Mouse (Mus musculus) myocyte (in vitro differentiated cells): ENCODE results near the gene Ccdc24. TPM values are rescaled to one million over a fixed set of nuclear protein-coding genes. Genes with fewer than 3 reads are reported as not detected.

Source experiments
- H3K27me3 ChIP-seq: one replicate; pipeline ENCODE4 v1.6.1; 2011; ENCODE audit not compliant: control insufficient read depth, insufficient read depth, insufficient read length
- H3K36me3 ChIP-seq: one replicate; pipeline ENCODE4 v1.6.1; 2011; ENCODE audit not compliant: control insufficient read depth, insufficient read depth
- H3K4me2 ChIP-seq: one replicate; pipeline ENCODE4 v1.6.1; 2011; ENCODE audit warnings: low read depth, control low read depth
- H3K4me3 ChIP-seq: one replicate; pipeline ENCODE4 v1.5.1; 2011; ENCODE audit warnings: mild to moderate bottlenecking, control low read depth, moderate library complexity
- H3K79me2 ChIP-seq: one replicate; pipeline ENCODE4 v1.6.1; 2011; ENCODE audit not compliant: control insufficient read depth, insufficient read depth
- H3ac ChIP-seq: one replicate; pipeline ENCODE4 v1.6.1; 2011; ENCODE audit not compliant: control insufficient read depth, insufficient read length
- CEBPB ChIP-seq: IDR thresholded peaks from 2 replicates; pipeline ENCODE4 v1.6.1; 2011; ENCODE audit warnings: mild to moderate bottlenecking, moderate library complexity; ENCODE audit not compliant: poor library complexity, insufficient read depth, severe bottlenecking
- E2F4 ChIP-seq: IDR thresholded peaks from one replicate; pipeline ENCODE4 v1.6.1; 2011; ENCODE audit warnings: mild to moderate bottlenecking, control low read depth, moderate library complexity; ENCODE audit not compliant: insufficient read depth
- MAX ChIP-seq: IDR thresholded peaks from one replicate; pipeline ENCODE4 v1.6.1; 2011; ENCODE audit warnings: low read depth, mild to moderate bottlenecking, control low read depth
- MYOD1 ChIP-seq, 3 experiments: IDR thresholded peaks; one replicate each; pipeline ENCODE4 v1.6.1; 2011; ENCODE audit warnings: control low read depth in 2 of 3, low read depth in 2 of 3, mild to moderate bottlenecking in 2 of 3, moderate library complexity in 1 of 3; ENCODE audit not compliant: insufficient read length in 2 of 3, control insufficient read depth in 1 of 3
- MYOG ChIP-seq, 3 experiments: IDR thresholded peaks; one replicate each; pipeline ENCODE4 v1.6.1; 2011; ENCODE audit warnings: control low read depth in 2 of 3, low read depth in 2 of 3, mild to moderate bottlenecking in 2 of 3; ENCODE audit not compliant: insufficient read length in 2 of 3, control insufficient read depth in 1 of 3, insufficient read depth in 1 of 3
- POLR2A ChIP-seq: IDR thresholded peaks from one replicate; pipeline ENCODE4 v1.6.1; 2011; ENCODE audit warnings: low read depth, mild to moderate bottlenecking, control low read depth, moderate library complexity; ENCODE audit not compliant: insufficient read length
- POLR2AphosphoS2 ChIP-seq: IDR thresholded peaks from one replicate; pipeline ENCODE4 v1.6.1; 2011; ENCODE audit warnings: low read depth, control low read depth; ENCODE audit not compliant: insufficient read length
- REST ChIP-seq: IDR thresholded peaks from one replicate; pipeline ENCODE4 v1.6.1; 2011; ENCODE audit warnings: mild to moderate bottlenecking, control low read depth, moderate library complexity; ENCODE audit not compliant: insufficient read depth, insufficient read length
- SRF ChIP-seq: IDR thresholded peaks from one replicate; pipeline ENCODE4 v1.6.1; 2011; ENCODE audit warnings: low read depth; ENCODE audit not compliant: control insufficient read depth, insufficient read length
- TCF12 ChIP-seq: IDR thresholded peaks from one replicate; pipeline ENCODE4 v1.6.1; 2011; ENCODE audit warnings: mild to moderate bottlenecking, control low read depth; ENCODE audit not compliant: poor library complexity, insufficient read depth, severe bottlenecking
- TCF3 ChIP-seq: IDR thresholded peaks from one replicate; pipeline ENCODE4 v1.6.1; 2011; ENCODE audit warnings: low read depth, control low read depth; ENCODE audit not compliant: insufficient read length
- USF1 ChIP-seq: IDR thresholded peaks from one replicate; pipeline ENCODE4 v1.6.1; 2011; ENCODE audit warnings: low read depth, mild to moderate bottlenecking, control low read depth, moderate library complexity
- polyA plus RNA-seq: library from polyadenylated mRNA; unstranded; fragments of >200 nt; fragmentation: generic; extraction: Trizol; gene quantifications from one replicate; pipeline ENCODE4 v1.2.1, GENCODE M21; 2012; ENCODE audit warnings: missing spikeins

The Ccdc24 gene
- polyA plus RNA-seq, 1 experiment = 1.8 TPM

DNA sequence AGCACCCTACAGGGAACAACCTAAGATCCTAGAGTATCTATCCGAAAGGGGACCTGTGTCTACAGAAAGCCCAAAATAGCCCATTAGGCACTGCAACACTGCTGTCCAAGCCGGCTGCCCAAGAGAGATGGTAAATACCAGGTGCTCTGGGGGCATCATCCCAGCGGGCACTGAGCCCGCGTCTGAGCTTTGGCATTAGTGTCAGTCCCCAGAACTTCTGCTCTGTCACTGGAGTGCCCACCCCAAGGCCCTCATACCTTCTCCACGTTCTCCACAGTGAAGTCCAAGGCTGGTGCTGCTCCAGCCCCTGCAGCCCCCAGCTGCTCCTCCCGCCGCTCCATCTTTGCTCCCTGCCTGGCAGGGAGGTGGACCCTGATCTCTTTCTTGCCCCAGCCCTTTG lies 41.7 kb upstream of the Ccdc24 start:
- Histone ChIP-seq H3K79me2 (peaks cover 55% of the 10 kb centered on the region), H3K36me3 (no peaks in the 10 kb centered on the region), H3K27me3 (no peaks in the 10 kb centered on the region), H3K4me3 (peak overlapping the region; percentile 95), H3K4me2 (peak overlapping the region; percentile 83), H3ac (peak overlapping the region; percentile 11)
- TF ChIP-seq MYOD1 (IDR thresholded peaks at IDR 0.05; ENCODE audit: control insufficient read depth in 1 of 3, insufficient read length in 2 of 3, low read depth in 2 of 3) = peak in 1 of 3 experiments; percentile 51
- no peak for TF ChIP-seq POLR2A

DNA sequence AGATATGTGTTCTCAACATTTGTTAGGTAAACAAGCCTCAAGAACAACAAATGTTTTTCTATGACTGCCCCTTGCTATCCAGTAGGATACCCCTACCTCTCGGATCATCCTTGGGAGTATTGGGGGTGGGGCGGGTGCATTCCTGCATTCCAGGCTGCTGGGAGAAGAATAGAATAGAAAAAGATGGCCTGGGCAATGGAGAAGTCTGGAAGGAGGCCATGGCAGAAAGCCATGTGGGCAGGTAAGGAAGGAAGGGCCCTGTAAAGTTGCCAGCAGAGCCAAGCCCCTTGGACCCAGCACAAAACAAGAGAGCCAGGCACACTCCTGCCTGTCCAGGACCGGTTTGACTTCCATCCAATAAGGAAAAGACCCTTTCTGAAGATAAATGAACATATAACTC lies 41.1 kb upstream of the Ccdc24 start:
- Histone ChIP-seq H3K36me3 (no peaks in the 10 kb centered on the region), H3K4me3 (peak overlapping the region; percentile 95), H3K4me2 (peak overlapping the region; percentile 83), H3K79me2 (peaks cover 61% of the 10 kb centered on the region), H3ac (no peak overlapping the region), H3K27me3 (no peaks in the 10 kb centered on the region)
- TF ChIP-seq MYOG (IDR thresholded peaks at IDR 0.05; ENCODE audit: control insufficient read depth in 1 of 3, insufficient read depth in 1 of 3, insufficient read length in 2 of 3, low read depth in 2 of 3) = no peak
- TF ChIP-seq E2F4 = no peak
- TF ChIP-seq MAX = no peak
- TF ChIP-seq REST = no peak
- TF ChIP-seq TCF12 = no peak
- no peak for TF ChIP-seq SRF
- TF ChIP-seq CEBPB = no peak
- no peak for TF ChIP-seq USF1
- TF ChIP-seq POLR2A = no peak
- no peak for TF ChIP-seq POLR2AphosphoS2
- no peak for TF ChIP-seq TCF3

DNA sequence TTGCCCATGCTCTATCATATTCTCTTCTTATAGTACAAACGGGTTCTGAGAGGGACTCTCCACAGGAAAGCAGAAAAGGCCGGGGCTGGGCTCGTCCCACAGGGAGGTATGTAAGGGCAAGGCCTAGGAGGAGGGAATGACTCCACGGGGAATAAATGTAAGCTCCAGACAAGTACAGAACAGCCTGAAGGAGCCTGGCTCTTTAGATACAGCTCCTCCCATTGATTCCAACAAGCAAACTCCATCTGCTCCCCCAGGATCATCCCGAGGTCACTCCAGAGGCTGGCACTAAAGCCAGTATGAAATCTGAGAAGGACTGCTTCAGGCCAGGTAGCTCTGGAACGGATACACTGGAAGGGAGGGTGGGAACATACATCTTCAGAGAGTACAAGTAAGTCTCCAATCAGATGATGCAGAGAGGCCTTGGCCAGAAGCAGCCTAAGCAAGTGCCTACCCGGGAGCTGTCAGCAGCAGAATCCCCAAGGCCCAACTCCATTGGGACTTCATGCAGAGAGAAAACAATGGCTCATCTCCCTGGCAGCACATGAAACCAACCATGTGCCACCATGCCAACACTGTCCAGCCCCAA lies 40.4 kb upstream of the Ccdc24 start:
- peak overlapping the region; percentile 95 for H3K4me3 ChIP-seq

DNA sequence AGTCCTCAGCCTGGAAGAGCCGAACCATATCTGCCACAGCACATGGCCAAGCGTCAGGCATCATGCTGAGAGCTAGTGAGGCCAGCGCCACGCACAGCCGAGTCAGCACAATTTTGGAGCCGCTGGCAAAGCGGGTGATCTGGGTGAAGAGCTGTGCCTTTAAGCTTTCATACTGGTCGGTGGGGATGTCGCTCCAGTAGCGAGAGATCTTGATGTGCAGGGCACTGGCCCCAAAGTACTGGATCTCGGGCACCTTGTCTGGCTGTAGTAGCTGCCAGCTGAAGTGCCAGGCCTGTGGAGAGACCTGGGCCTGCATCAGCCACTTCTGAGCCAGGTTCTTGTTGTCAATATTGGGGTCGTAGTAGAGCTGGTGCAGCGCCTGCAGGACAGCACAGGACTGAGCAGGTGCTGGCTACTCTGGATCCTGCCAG lies 39.8 kb upstream of the Ccdc24 start:
- Histone ChIP-seq H3K4me3 (peak overlapping the region; percentile 95), H3K27me3 (no peaks in the 10 kb centered on the region), H3K79me2 (peaks cover 72% of the 10 kb centered on the region), H3K4me2 (peak overlapping the region; percentile 2), H3K36me3 (peaks cover 8% of the 10 kb centered on the region), H3ac (no peak overlapping the region)
- no peak for TF ChIP-seq SRF
- TF ChIP-seq MYOG (IDR thresholded peaks at IDR 0.05; ENCODE audit: control insufficient read depth in 1 of 3, insufficient read depth in 1 of 3, insufficient read length in 2 of 3, low read depth in 2 of 3) = no peak
- TF ChIP-seq POLR2A = no peak

More for the DNA sequence above, 40.4 kb upstream of the Ccdc24 start:
- peaks cover 5% of the 10 kb centered on the region for H3K36me3 ChIP-seq
- no peaks in the 10 kb centered on the region for H3K27me3 ChIP-seq
- H3ac ChIP-seq = no peak overlapping the region
- H3K79me2 ChIP-seq = peaks cover 68% of the 10 kb centered on the region
- H3K4me2 ChIP-seq = peak overlapping the region; percentile 83
- TF ChIP-seq USF1 (no peak), SRF (no peak)

DNA sequence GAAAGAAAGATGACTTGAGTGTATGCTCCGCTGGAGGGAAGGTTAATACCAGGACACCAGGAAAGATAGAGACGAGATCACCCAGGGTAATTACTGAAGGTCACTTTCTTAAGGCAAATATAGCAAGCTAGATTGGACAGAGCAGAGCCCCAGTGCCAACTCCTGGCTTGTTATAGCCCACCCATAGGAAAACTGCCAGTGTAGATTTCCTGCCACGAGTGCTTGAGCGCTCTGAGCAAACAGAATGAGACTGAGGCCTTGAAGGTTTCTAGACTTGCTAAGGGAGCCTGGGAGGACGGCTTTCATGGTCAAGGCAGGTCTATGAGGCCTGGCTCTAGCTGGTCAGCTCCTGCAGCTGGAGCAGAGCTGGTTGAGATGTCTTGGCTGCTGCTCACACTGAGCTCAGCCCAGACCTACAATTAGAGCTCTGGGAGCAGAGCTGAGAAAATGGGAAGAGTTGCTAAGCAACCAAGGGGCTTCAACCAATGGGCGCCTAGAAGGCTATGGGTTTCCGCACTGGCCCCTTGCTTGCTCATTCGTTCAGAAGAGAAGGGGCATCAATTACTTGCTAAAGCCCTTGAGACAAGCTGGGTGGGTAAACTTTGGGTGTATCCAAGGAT lies 36.6 kb upstream of the Ccdc24 start:
- peaks cover 65% of the 10 kb centered on the region for H3K79me2 ChIP-seq
- H3K4me2 ChIP-seq = no peak overlapping the region
- H3K27me3 ChIP-seq = no peaks in the 10 kb centered on the region
- peaks cover 18% of the 10 kb centered on the region for H3K36me3 ChIP-seq
- TF ChIP-seq USF1 (no peak), MYOD1 (IDR thresholded peaks at IDR 0.05; ENCODE audit: control insufficient read depth in 1 of 3, insufficient read length in 2 of 3, low read depth in 2 of 3) (no peak), MYOG (IDR thresholded peaks at IDR 0.05; ENCODE audit: control insufficient read depth in 1 of 3, insufficient read depth in 1 of 3, insufficient read length in 2 of 3, low read depth in 2 of 3) (no peak), REST (no peak), TCF3 (no peak), POLR2A (no peak)
- no peak overlapping the region for H3ac ChIP-seq
- H3K4me3 ChIP-seq = no peak overlapping the region

DNA sequence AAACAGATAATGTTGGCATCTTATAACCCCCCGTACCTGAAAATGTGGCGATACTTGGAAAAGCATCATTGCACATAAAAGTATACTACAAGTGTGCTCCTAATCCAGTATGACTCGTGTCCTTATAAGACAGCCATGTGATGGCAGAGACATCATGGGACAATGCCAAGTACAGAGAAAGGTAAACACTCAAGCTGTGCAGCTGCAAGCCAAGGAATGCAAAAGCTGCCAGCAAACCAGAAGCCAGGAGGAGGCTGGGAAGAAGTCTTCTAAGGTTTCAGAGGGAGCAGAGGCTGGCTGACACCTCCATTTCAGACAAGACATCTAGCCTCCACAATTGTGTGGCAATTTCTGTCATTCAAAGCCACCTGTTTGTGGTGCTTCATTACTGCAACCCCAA lies 33.8 kb upstream of the Ccdc24 start:
- H3K4me2 ChIP-seq = no peak overlapping the region
- no peaks in the 10 kb centered on the region for H3K27me3 ChIP-seq
- H3K36me3 ChIP-seq = peaks cover 32% of the 10 kb centered on the region
- no peak overlapping the region for H3ac ChIP-seq
- H3K4me3 ChIP-seq = no peak overlapping the region
- TF ChIP-seq TCF12 (no peak), MYOG (IDR thresholded peaks at IDR 0.05; ENCODE audit: control insufficient read depth in 1 of 3, insufficient read depth in 1 of 3, insufficient read length in 2 of 3, low read depth in 2 of 3) (no peak), TCF3 (no peak), POLR2A (no peak), REST (no peak), SRF (no peak), CEBPB (no peak), MYOD1 (IDR thresholded peaks at IDR 0.05; ENCODE audit: control insufficient read depth in 1 of 3, insufficient read length in 2 of 3, low read depth in 2 of 3) (no peak), POLR2AphosphoS2 (no peak), E2F4 (no peak), MAX (no peak), USF1 (no peak)
- peaks cover 37% of the 10 kb centered on the region for H3K79me2 ChIP-seq
